8 mouse cellular contexts compared by ENCODE assay signal in the genomic region with DNA sequence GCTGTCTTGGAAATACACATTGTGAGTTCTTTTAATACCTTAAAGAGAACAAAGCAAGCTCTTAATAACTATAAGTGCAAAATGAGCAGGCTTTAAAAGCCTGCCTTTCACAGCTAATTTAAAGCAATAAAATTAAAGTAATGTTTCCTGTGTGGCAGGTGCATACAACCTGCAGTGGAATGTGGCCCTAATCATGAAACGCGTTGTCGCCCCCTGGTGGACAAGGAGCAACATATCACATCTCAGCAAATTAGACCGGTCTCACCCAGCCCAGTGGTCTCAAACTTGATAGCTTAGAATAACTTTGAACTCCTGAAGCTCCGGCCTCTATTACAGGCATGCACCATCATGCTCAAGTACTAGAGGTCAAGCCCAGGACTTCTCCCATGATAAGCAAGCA. TPM values are rescaled to one million over a fixed set of nuclear protein-coding genes. Genes with fewer than 3 reads are reported as not detected.
A peak's percentile ranks its signal among the peaks of the same experiment; 100 is the strongest.
DNase-seq lines count a peak whose midpoint lies in the region; ATAC-seq and TF ChIP-seq lines count a peak whose summit lies in the region.

No protein-coding gene starts in this region.

- WGBS in kidney, postnatal 0 days = 9% methylated on average over 5 of the region's 5 CpGs
- WGBS in lung, embryonic 16.5 days = 7% methylated on average over 5 of the region's 5 CpGs

- no peaks in the 10 kb centered on the region for H3K9me3 ChIP-seq in kidney, postnatal 0 days (replicated peaks; ENCODE audit: low read length)
- no peaks in the 10 kb centered on the region for H3K9me3 ChIP-seq in lung, embryonic 16.5 days (ENCODE audit: control insufficient read depth, low read length)

- no peak overlapping the region for H3K27ac ChIP-seq in kidney, postnatal 0 days
- H3K27ac ChIP-seq in lung, embryonic 16.5 days (ENCODE audit: low read length) = no peak overlapping the region

- no peaks in the 10 kb centered on the region for H3K4me1 ChIP-seq in kidney, postnatal 0 days (replicated peaks; ENCODE audit: insufficient read depth, low read length)
- no peaks in the 10 kb centered on the region for H3K4me1 ChIP-seq in lung, embryonic 16.5 days (replicated peaks; ENCODE audit: control insufficient read depth, insufficient read depth, low read length)

- no peak overlapping the region for H3K9ac ChIP-seq in kidney, postnatal 0 days (ENCODE audit: low read depth, low read length)
- H3K9ac ChIP-seq in lung, embryonic 16.5 days (ENCODE audit: low read length) = no peak overlapping the region

- ATAC-seq in kidney, postnatal 0 days (replicated peaks; ENCODE audit: low FRiP score, low read depth) = 0 out of 2 replicates have a peak, but pooled peaks have one; percentile 66
- peak; percentile 69; the same call in 1 of the 2 replicates for ATAC-seq in lung, embryonic 16.5 days (ENCODE audit: low read depth)

- H3K4me3 ChIP-seq in kidney, postnatal 0 days (replicated peaks; ENCODE audit: low read depth, low read length) = no peak overlapping the region
- no peak overlapping the region for H3K4me3 ChIP-seq in lung, embryonic 16.5 days (ENCODE audit: low read length)

- no peak overlapping the region for H3K4me2 ChIP-seq in kidney, postnatal 0 days (ENCODE audit: low read length)
- no peak overlapping the region for H3K4me2 ChIP-seq in lung, embryonic 16.5 days (ENCODE audit: low read depth, low read length)

- peak; percentile 92 for DNase-seq in CD4-positive, CD25-positive, alpha-beta regulatory T cell, adult 2 months (ENCODE audit: low read depth, low spot score)
- peak; percentile 62 for DNase-seq in MN1 (ENCODE audit: low spot score)
- DNase-seq in cerebellum, adult 9-11 months = peak; percentile 70
- peak; percentile 80 for DNase-seq in gastrocnemius, postnatal 10 days
- peak; percentile 87 for DNase-seq in kidney, postnatal 0 days (ENCODE audit: low spot score)
- peak; percentile 71 to 87 for DNase-seq in right cerebral cortex, postnatal 10 days (ENCODE audit: low spot score in 2 of 2)
- DNase-seq in urinary bladder, postnatal 14 days (ENCODE audit: low spot score) = peak; percentile 73

- TF ChIP-seq CTCF in kidney, postnatal 0 days (IDR thresholded peaks at IDR 0.05; ENCODE audit: low read depth) = peak; percentile 92

- H3K36me3 ChIP-seq in kidney, postnatal 0 days (ENCODE audit: insufficient read depth, low read length) = no peaks in the 10 kb centered on the region
- H3K36me3 ChIP-seq in lung, embryonic 16.5 days (ENCODE audit: control insufficient read depth, insufficient read depth, low read length) = no peaks in the 10 kb centered on the region

- H3K27me3 ChIP-seq in kidney, postnatal 0 days (ENCODE audit: insufficient read depth, low read length) = no peaks in the 10 kb centered on the region
- no peaks in the 10 kb centered on the region for H3K27me3 ChIP-seq in lung, embryonic 16.5 days (ENCODE audit: control insufficient read depth, insufficient read depth, low read depth, low read length)

RNA-seq across cellular contexts. Expression of a gene that starts 9.8 kb away (rescaled TPM):
- total RNA-seq in gastrocnemius, postnatal 10 days (2021) = 1 to 10 TPM; 1.8 to 2.0 TPM
- 11.3 and 11.8 TPM in 2 replicates for polyA plus RNA-seq in kidney, postnatal 0 days (2015; fragmentation: Nextera tagmentation; extraction: Ambion mirVana)
- polyA plus RNA-seq in lung, embryonic 16.5 days (2015; fragmentation: Nextera tagmentation; extraction: Ambion mirVana) = 10.2 and 11.4 TPM in 2 replicates

RNA-seq across cellular contexts. Expression of a gene that starts 9.9 kb away (rescaled TPM):
- total RNA-seq in gastrocnemius, postnatal 10 days (2021) = 10 to 100 TPM; 60.3 to 72.5 TPM
- 295 and 301 TPM in 2 replicates for polyA plus RNA-seq in kidney, postnatal 0 days (2015; fragmentation: Nextera tagmentation; extraction: Ambion mirVana)
- 210 and 225 TPM in 2 replicates for polyA plus RNA-seq in lung, embryonic 16.5 days (2015; fragmentation: Nextera tagmentation; extraction: Ambion mirVana)

RNA-seq across cellular contexts. Expression of a gene that starts 27.4 kb away (rescaled TPM):
- total RNA-seq in gastrocnemius, postnatal 10 days (2021) = 10 to 100 TPM; 23.1 to 24.4 TPM
- 64.4 and 64.5 TPM in 2 replicates for polyA plus RNA-seq in kidney, postnatal 0 days (2015; fragmentation: Nextera tagmentation; extraction: Ambion mirVana)
- polyA plus RNA-seq in lung, embryonic 16.5 days (2015; fragmentation: Nextera tagmentation; extraction: Ambion mirVana) = 76.2 and 76.8 TPM in 2 replicates

RNA-seq across cellular contexts. Expression of a gene that starts 27.9 kb away (rescaled TPM):
- total RNA-seq in gastrocnemius, postnatal 10 days (2021) = 10 to 100 TPM in 1 of 2 experiments, 1 to 10 TPM in 1; 9.7 to 11.5 TPM
- polyA plus RNA-seq in kidney, postnatal 0 days (2015; fragmentation: Nextera tagmentation; extraction: Ambion mirVana) = 55.7 and 61.0 TPM in 2 replicates
- 65.2 and 66.5 TPM in 2 replicates for polyA plus RNA-seq in lung, embryonic 16.5 days (2015; fragmentation: Nextera tagmentation; extraction: Ambion mirVana)

RNA-seq across cellular contexts. Expression of a gene that starts 47.4 kb away (rescaled TPM):
- total RNA-seq in gastrocnemius, postnatal 10 days (2021) = 10 to 100 TPM; 75.9 to 89.9 TPM
- polyA plus RNA-seq in kidney, postnatal 0 days (2015; fragmentation: Nextera tagmentation; extraction: Ambion mirVana) = 136 and 141 TPM in 2 replicates
- 158 and 162 TPM in 2 replicates for polyA plus RNA-seq in lung, embryonic 16.5 days (2015; fragmentation: Nextera tagmentation; extraction: Ambion mirVana)
